Mouse (Mus musculus) heart, embryonic 11.5 days (tissue): ENCODE data around the gene Fignl1. TPM values are rescaled to one million over a fixed set of nuclear protein-coding genes. Genes with fewer than 3 reads are reported as not detected.
A peak's percentile ranks its signal among the peaks of the same experiment; 100 is the strongest.

Source experiments
- ATAC-seq: fragments of 200-750 bp; cut with Nextera tagmentation; replicated peaks from 2 replicates; pipeline ENCODE4 v1.8.0; 2017; ENCODE audit warnings: moderate library complexity; ENCODE audit not compliant: insufficient number of reproducible peaks, low FRiP score, low TSS enrichment
- H3K27ac ChIP-seq: fragments of 300-500 bp; sonication (generic); 2 replicates; pipeline ENCODE4 v1.5.1; 2014; ENCODE audit warnings: mild to moderate bottlenecking, low read depth, low read length
- H3K27me3 ChIP-seq: fragments of 300-500 bp; sonication (generic); 2 replicates; pipeline ENCODE4 v1.6.1; 2014; ENCODE audit warnings: mild to moderate bottlenecking, low read length, mixed read lengths; ENCODE audit not compliant: control insufficient read depth, insufficient read depth
- H3K36me3 ChIP-seq: fragments of 300-500 bp; sonication (generic); 2 replicates; pipeline ENCODE4 v1.6.1; 2014; ENCODE audit warnings: mild to moderate bottlenecking, low read length, moderate library complexity, mixed read lengths; ENCODE audit not compliant: control insufficient read depth, insufficient read depth
- H3K4me1 ChIP-seq: fragments of 300-500 bp; sonication (generic); 2 replicates; pipeline ENCODE4 v1.6.1; 2014; ENCODE audit warnings: low read length; ENCODE audit not compliant: control insufficient read depth, insufficient read depth
- H3K4me2 ChIP-seq: fragments of 300-500 bp; sonication (generic); 2 replicates; pipeline ENCODE4 v1.6.1; 2014; ENCODE audit warnings: mild to moderate bottlenecking, moderate library complexity
- H3K4me3 ChIP-seq: fragments of 300-500 bp; sonication (generic); 2 replicates; pipeline ENCODE4 v1.5.1; 2014; ENCODE audit warnings: low read depth, low read length
- H3K9ac ChIP-seq: fragments of 300-500 bp; sonication (generic); 2 replicates; pipeline ENCODE4 v1.6.1; 2014; ENCODE audit warnings: mild to moderate bottlenecking, low read depth, low read length, moderate library complexity
- H3K9me3 ChIP-seq: fragments of 300-500 bp; sonication (generic); replicated peaks from 2 replicates; pipeline ENCODE4 v1.6.1; 2016; ENCODE audit warnings: low read length; ENCODE audit not compliant: control insufficient read depth
- WGBS: fragments of 180-500 bp; shearing (Covaris S2); extraction: QIAGEN DNeasy Blood & Tissue Kit; methylation state at CpG from one replicate; pipeline ENCODE4 v1.1.7; 2014; ENCODE audit not compliant: insufficient replicate concordance; 5-methylcytosine and 5-hydroxymethylcytosine counted together
- polyA plus RNA-seq: library from polyadenylated mRNA; unstranded; fragments of >200 nt; fragmentation: Nextera tagmentation; extraction: Ambion mirVana; gene quantifications from 2 replicates; pipeline ENCODE4 v1.2.1, GENCODE M21; 2014

Gene Fignl1
- polyA plus RNA-seq, 1 experiment from 2014 or later = 73.1 TPM

DNA sequence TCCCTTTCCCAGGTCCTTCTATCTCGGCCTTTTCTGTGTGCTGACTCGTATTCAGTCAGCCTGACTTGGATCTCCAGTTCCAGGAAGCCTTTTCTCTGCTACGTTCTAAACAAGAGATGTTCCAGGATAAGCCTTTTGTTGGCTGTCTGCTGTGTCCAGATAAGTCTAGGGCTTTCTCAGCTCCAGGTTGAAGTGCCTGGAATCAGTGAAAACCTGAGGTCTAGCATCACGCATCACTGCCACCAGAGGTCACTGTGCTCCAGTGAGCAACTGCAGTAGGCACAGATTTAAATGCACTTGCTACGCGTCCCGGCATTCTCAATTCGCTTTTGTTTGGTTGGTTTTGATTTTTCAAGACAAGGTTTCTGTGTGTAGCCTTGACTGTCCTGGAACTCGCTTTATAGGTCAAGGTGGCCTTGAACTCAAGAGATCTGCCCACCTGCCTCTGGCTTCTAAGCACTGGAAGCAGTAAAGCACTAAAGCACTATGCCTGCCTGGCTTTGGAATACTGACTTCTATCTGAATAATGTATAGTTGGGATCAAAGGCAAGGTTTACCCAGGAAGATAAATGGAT lies 3.2 kb upstream of the Fignl1 start:
- Histone ChIP-seq H3K4me1 (peaks cover 33% of the 10 kb centered on the region), H3K9ac (peak overlapping the region; percentile 64; the same call in 1 of the 2 replicates), H3K27ac (no peak overlapping the region), H3K27me3 (no peaks in the 10 kb centered on the region), H3K36me3 (no peaks in the 10 kb centered on the region), H3K9me3 (no peaks in the 10 kb centered on the region), H3K4me3 (no peak overlapping the region), H3K4me2 (peak overlapping the region; percentile 55)
- WGBS = 14% methylated on average over 9 of the region's 9 CpGs
- peak; percentile 41; the same call in 1 of the 2 replicates for ATAC-seq

DNA sequence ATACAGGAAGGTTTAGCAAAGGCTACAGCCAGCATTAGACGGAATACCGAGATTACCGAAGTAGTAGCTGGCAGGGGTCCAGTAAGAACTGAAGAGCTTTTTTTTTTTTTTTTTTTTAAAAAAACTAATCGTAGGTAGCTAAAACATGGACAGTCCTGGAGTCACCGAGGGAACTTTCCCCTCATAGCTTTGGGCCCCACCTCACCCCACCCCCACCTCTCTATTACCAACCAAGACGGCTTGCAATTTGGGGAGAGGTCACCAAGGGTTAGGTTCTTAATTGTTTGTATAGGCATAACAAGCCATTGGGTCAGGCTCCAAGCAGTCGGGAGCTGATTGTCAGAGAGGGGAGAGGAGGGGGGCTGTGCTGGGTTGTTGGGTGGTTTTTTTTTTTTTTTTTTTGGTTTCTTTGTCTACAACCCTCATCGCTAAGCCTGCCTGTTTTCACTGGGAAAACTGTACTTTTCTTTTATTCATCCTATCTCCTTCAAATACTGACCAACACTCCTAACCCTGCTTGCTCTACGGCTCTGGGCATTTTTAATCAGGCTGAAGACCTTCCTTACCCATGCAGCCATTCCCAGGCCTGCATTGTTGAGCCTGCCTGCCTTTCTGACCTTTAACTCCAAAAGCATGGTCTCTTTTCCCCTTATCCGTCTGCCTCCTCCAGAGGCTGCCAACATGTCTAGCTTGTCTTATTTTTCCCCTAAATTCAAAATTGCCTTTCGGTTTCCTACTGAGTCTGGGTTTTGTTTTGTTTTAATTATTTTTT lies 828 bp upstream of the Fignl1 start:
- peaks cover 17% of the 10 kb centered on the region for H3K4me1 ChIP-seq
- H3K36me3 ChIP-seq = 0 out of 2 replicates have a peak, but pooled peaks cover 2% of the 10 kb centered on the region
- peak; percentile 12 for ATAC-seq
- H3K9me3 ChIP-seq = no peaks in the 10 kb centered on the region
- peak overlapping the region; percentile 88 for H3K4me2 ChIP-seq
- 7% methylated on average over 11 of the region's 11 CpGs for WGBS
- H3K4me3 ChIP-seq = peak overlapping the region; percentile 71
- H3K9ac ChIP-seq = peak overlapping the region; percentile 96
- H3K27ac ChIP-seq = peak overlapping the region; percentile 100
- no peaks in the 10 kb centered on the region for H3K27me3 ChIP-seq

DNA sequence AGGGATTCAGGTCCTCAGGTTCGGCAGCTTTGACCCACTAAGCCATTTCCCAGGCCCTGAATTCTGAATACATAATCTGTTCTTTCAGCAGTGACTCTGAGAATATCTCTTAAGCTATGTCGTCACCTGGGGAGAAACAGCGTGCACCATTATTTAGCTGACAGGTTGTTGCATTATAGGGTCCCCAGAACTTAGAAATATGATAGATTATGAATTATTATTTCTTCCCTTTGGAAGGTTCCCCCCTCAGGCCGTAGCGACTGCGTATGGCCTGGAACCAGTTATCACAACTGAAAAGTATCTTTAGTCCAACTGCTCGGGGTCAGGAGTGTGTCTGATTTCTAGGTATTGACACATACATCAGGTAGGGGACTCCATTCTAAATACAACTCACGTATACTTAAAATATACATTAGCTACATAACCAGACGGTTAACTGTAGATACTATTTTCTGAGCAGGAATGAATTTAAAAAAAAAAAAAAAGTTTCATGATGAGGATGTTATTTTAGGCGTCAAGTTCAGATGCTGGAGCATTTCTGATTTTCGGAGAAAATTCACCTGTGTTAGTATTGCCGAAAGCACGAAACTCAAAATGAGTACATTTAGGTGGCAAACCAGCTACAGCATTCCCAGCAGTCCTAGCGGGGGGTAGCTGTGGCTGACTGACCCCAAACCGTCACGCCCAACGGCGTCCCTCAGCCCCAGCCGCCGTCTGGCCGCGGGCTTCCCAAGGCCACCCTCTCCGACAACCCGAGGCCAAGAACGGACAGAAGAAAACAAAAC lies 535 bp downstream of the Fignl1 start:
- peaks cover 16% of the 10 kb centered on the region for H3K4me1 ChIP-seq
- no peaks in the 10 kb centered on the region for H3K27me3 ChIP-seq
- peak overlapping the region; percentile 100 for H3K27ac ChIP-seq
- peak; percentile 73 for ATAC-seq
- H3K4me2 ChIP-seq = peak overlapping the region; percentile 88
- H3K9ac ChIP-seq = peak overlapping the region; percentile 96
- WGBS = 8% methylated on average over 25 of the region's 25 CpGs
- peaks cover 7% of the 10 kb centered on the region for H3K36me3 ChIP-seq
- no peaks in the 10 kb centered on the region for H3K9me3 ChIP-seq
- H3K4me3 ChIP-seq = peak overlapping the region; percentile 71

DNA sequence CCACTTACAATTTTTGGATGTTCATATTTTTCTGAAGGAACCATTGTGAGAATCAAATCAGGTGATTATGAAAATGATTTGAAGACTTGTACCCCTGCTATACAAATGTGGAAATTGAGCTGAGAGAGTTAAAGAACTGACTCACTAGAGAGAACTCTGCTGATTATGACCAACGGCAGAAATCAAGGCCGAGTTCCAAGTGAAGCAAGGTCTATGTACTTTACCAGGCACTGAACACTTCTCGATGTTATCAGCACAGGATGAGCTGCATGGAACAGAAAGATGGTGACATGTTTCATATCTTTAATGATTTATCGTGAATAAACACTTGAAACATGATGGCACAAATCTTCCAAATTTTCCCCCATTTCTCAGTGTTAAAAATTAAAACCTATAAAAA lies 2.8 kb downstream of the Fignl1 start:
- Histone ChIP-seq H3K27ac (no peak overlapping the region), H3K9ac (no peak overlapping the region), H3K27me3 (no peaks in the 10 kb centered on the region), H3K4me1 (peaks cover 23% of the 10 kb centered on the region), H3K4me2 (no peak overlapping the region), H3K36me3 (peaks cover 26% of the 10 kb centered on the region), H3K4me3 (no peak overlapping the region), H3K9me3 (no peaks in the 10 kb centered on the region)
- 81% methylated on average over 4 of the region's 4 CpGs for WGBS
- no peak for ATAC-seq

DNA sequence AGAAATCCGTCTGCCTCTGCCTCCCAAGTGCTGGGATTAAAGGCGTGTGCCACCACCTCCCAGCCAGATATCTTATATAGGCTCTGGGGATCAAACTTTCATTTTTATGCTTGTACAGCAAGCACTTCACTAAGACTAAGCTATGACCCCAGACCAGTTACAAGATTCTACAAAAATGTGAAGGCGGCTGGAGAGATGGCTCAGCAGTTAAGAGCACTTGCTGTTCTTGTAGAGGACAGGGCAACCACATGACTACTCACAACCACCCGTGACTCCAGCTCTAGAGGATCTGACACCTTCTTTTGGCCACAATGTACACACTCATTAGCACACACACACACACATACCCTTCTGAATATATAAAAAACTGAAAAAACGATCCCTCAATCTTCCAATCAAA lies 4.3 kb downstream of the Fignl1 start:
- Histone ChIP-seq H3K4me2 (no peak overlapping the region), H3K4me1 (peaks cover 14% of the 10 kb centered on the region), H3K36me3 (peaks cover 28% of the 10 kb centered on the region), H3K9ac (no peak overlapping the region), H3K27me3 (no peaks in the 10 kb centered on the region), H3K4me3 (no peak overlapping the region), H3K9me3 (no peaks in the 10 kb centered on the region), H3K27ac (no peak overlapping the region)
- 81% methylated on average over 5 of the region's 5 CpGs for WGBS
- no peak for ATAC-seq

DNA sequence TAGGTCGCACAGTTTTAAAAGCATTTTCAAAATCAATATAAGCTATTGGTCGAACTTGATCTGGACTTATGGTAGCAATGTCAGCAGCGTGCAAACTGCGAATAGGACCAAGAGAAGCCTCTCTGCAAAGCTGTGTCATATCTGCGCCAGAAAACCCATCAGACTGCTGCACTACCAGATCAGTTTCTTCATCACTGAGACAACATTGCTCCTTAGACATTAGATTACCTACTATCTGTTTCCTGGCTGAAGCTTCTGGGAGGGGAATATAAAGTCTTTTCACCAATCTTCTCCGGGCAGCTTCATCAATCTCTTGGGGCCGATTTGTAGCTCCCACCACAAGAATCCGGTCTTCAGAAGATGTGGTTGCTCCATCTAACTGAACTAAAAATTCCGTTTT lies 7.7 kb downstream of the Fignl1 start:
- Histone ChIP-seq H3K9me3 (no peaks in the 10 kb centered on the region), H3K4me3 (no peak overlapping the region), H3K9ac (no peak overlapping the region), H3K4me2 (no peak overlapping the region), H3K4me1 (peaks cover 10% of the 10 kb centered on the region; the same call in 1 of the 2 replicates), H3K27me3 (no peaks in the 10 kb centered on the region), H3K36me3 (peaks cover 36% of the 10 kb centered on the region), H3K27ac (no peak overlapping the region)
- no peak for ATAC-seq
- 86% methylated on average over 9 of the region's 9 CpGs for WGBS

DNA sequence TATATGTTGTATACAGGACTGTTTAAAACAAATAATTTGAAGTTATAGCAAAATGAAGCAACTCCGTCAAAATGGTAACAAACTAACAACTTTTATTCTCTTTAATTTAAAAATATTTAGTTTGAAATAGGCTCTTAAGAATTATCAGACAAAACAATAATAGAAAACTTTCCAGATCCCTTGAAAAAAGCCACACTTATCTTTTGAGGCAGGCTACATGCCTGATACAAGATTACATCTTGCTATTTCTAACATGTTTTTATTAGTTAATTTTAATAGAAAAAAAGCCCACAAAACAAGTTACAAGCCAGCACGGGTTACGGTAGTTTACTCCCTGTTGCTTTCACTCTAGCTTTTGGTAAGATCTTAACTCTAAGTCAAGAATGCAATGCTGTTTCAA lies 8.5 kb downstream of the Fignl1 start:
- 95% methylated on average over 3 of the region's 3 CpGs for WGBS
- ATAC-seq = no peak
- Histone ChIP-seq H3K4me3 (no peak overlapping the region), H3K36me3 (peaks cover 33% of the 10 kb centered on the region), H3K9me3 (no peaks in the 10 kb centered on the region), H3K27ac (no peak overlapping the region), H3K9ac (no peak overlapping the region), H3K4me1 (peaks cover 10% of the 10 kb centered on the region; the same call in 1 of the 2 replicates), H3K4me2 (no peak overlapping the region), H3K27me3 (no peaks in the 10 kb centered on the region)

- Histone ChIP-seq H3K4me1 (peaks cover 10% of the 10 kb centered on the region; the same call in 1 of the 2 replicates), H3K36me3 (peaks cover 29% of the 10 kb centered on the region), H3K4me3 (no peak overlapping the region), H3K27me3 (no peaks in the 10 kb centered on the region), H3K9ac (no peak overlapping the region), H3K9me3 (no peaks in the 10 kb centered on the region), H3K4me2 (no peak overlapping the region), H3K27ac (no peak overlapping the region)
- WGBS = 97% methylated on average over 1 of the region's 1 CpGs
- ATAC-seq = no peak
Observed at GRCm38 (mm10) chr11:11798690-11799089, 10.1 kb downstream of the Fignl1 start.
